Mouse (Mus musculus) liver, embryonic 11.5 days (tissue): ENCODE measurements around the gene Fam104a. TPM values are rescaled to one million over a fixed set of nuclear protein-coding genes. Genes with fewer than 3 reads are reported as not detected.

Source experiments
- ATAC-seq: fragments of 200-750 bp; cut with Nextera tagmentation; replicated peaks from 2 replicates; pipeline ENCODE4 v1.8.0; 2017; ENCODE audit warnings: moderate number of reproducible peaks, mild to moderate bottlenecking, moderate TSS enrichment, moderate library complexity; ENCODE audit not compliant: low FRiP score
- DNase-seq: peaks from one replicate; pipeline ENCODE4 v3.0.0-alpha.2; 2017; ENCODE audit warnings: low spot score
- H3K27ac ChIP-seq: fragments of 300-500 bp; sonication (generic); 2 replicates; pipeline ENCODE4 v1.5.1; 2014; ENCODE audit warnings: mild to moderate bottlenecking, low read depth, low read length, control low read depth
- H3K27me3 ChIP-seq: fragments of 300-500 bp; sonication (generic); replicated peaks from 2 replicates; pipeline ENCODE4 v1.6.1; 2014; ENCODE audit warnings: low read length, mixed read lengths; ENCODE audit not compliant: control insufficient read depth, insufficient read depth
- H3K36me3 ChIP-seq: fragments of 300-500 bp; sonication (generic); 2 replicates; pipeline ENCODE4 v1.6.1; 2014; ENCODE audit warnings: mild to moderate bottlenecking, low read length, moderate library complexity, mixed read lengths; ENCODE audit not compliant: control insufficient read depth, insufficient read depth
- H3K4me1 ChIP-seq: fragments of 300-500 bp; sonication (generic); replicated peaks from 2 replicates; pipeline ENCODE4 v1.6.1; 2014; ENCODE audit warnings: low read length, mixed read lengths; ENCODE audit not compliant: control insufficient read depth, insufficient read depth
- H3K4me2 ChIP-seq: fragments of 300-500 bp; sonication (generic); 2 replicates; pipeline ENCODE4 v1.6.1; 2014; ENCODE audit warnings: mild to moderate bottlenecking, control low read depth, moderate library complexity
- H3K4me3 ChIP-seq: fragments of 300-500 bp; sonication (generic); 2 replicates; pipeline ENCODE4 v1.5.1; 2014; ENCODE audit warnings: low read depth, low read length, control low read depth
- H3K9ac ChIP-seq: fragments of 300-500 bp; sonication (generic); 2 replicates; pipeline ENCODE4 v1.6.1; 2014; ENCODE audit warnings: low read depth, low read length, control low read depth
- H3K9me3 ChIP-seq: fragments of 300-500 bp; sonication (generic); 2 replicates; pipeline ENCODE4 v1.6.1; 2016; ENCODE audit warnings: low read length, inconsistent platforms, mixed read lengths; ENCODE audit not compliant: control insufficient read depth
- WGBS: fragments of 180-500 bp; shearing (Covaris S2); extraction: QIAGEN DNeasy Blood & Tissue Kit; methylation state at CpG from one replicate; pipeline ENCODE4 v1.1.7; 2014; 5-methylcytosine and 5-hydroxymethylcytosine counted together
- polyA plus RNA-seq: library from polyadenylated mRNA; unstranded; fragments of >200 nt; fragmentation: Nextera tagmentation; extraction: Ambion mirVana; gene quantifications from 2 replicates; pipeline ENCODE4 v1.2.1, GENCODE M21; 2014

The Fam104a gene
- polyA plus RNA-seq, 1 experiment from 2014 or later, result 62.3 TPM

GRCm38 (mm10) chr11:113627785-113628184, 56.2 kb downstream of the Fam104a start:
- Histone ChIP-seq H3K4me2 (no peak overlapping the region), H3K4me3 (no peak overlapping the region), H3K27ac (no peak overlapping the region), H3K9me3 (no peaks in the 10 kb centered on the region), H3K36me3 (no peaks in the 10 kb centered on the region), H3K9ac (no peak overlapping the region), H3K4me1 (no peaks in the 10 kb centered on the region), H3K27me3 (no peaks in the 10 kb centered on the region)
- no peak for DNase-seq
- 44% methylated on average over 4 of the region's 4 CpGs for WGBS
- ATAC-seq, result no peak

- no peak overlapping the region for H3K4me3 ChIP-seq
- no peak overlapping the region for H3K4me2 ChIP-seq
- H3K36me3 ChIP-seq, result no peaks in the 10 kb centered on the region
- H3K27ac ChIP-seq, result no peak overlapping the region
- no peaks in the 10 kb centered on the region for H3K4me1 ChIP-seq
- no peaks in the 10 kb centered on the region for H3K9me3 ChIP-seq
- no peak overlapping the region for H3K9ac ChIP-seq
- no peak for ATAC-seq
- DNase-seq, result no peak
- 92% methylated on average over 18 of the region's 18 CpGs for WGBS
- peaks cover 12% of the 10 kb centered on the region for H3K27me3 ChIP-seq
Observed at GRCm38 (mm10) chr11:113625437-113625836, 58.5 kb downstream of the Fam104a start.

GRCm38 (mm10) chr11:113622028-113622427, 61.9 kb downstream of the Fam104a start:
- DNase-seq, result no peak
- no peak for ATAC-seq
- H3K27me3 ChIP-seq, result peaks cover 39% of the 10 kb centered on the region
- H3K4me3 ChIP-seq, result no peak overlapping the region
- no peaks in the 10 kb centered on the region for H3K9me3 ChIP-seq
- H3K9ac ChIP-seq, result no peak overlapping the region
- 84% methylated on average over 4 of the region's 4 CpGs for WGBS
- H3K4me1 ChIP-seq, result peaks cover 10% of the 10 kb centered on the region; the same call in 1 of the 2 replicates
- no peak overlapping the region for H3K27ac ChIP-seq
- H3K36me3 ChIP-seq, result no peaks in the 10 kb centered on the region
- H3K4me2 ChIP-seq, result no peak overlapping the region

GRCm38 (mm10) chr11:113621001-113621400, 63.0 kb downstream of the Fam104a start:
- peaks cover 39% of the 10 kb centered on the region for H3K27me3 ChIP-seq
- H3K4me1 ChIP-seq, result peaks cover 10% of the 10 kb centered on the region; the same call in 1 of the 2 replicates
- H3K9ac ChIP-seq, result no peak overlapping the region
- no peak overlapping the region for H3K27ac ChIP-seq
- ATAC-seq (no peak), DNase-seq (no peak)
- no peak overlapping the region for H3K4me2 ChIP-seq
- no peaks in the 10 kb centered on the region for H3K36me3 ChIP-seq
- H3K9me3 ChIP-seq, result no peaks in the 10 kb centered on the region
- 36% methylated on average over 2 of the region's 2 CpGs for WGBS
- no peak overlapping the region for H3K4me3 ChIP-seq

- Histone ChIP-seq H3K27ac (no peak overlapping the region), H3K27me3 (peaks cover 39% of the 10 kb centered on the region), H3K4me2 (peak overlapping the region; percentile 66), H3K4me1 (peaks cover 10% of the 10 kb centered on the region; the same call in 1 of the 2 replicates), H3K4me3 (peak overlapping the region; percentile 38), H3K9me3 (no peaks in the 10 kb centered on the region), H3K9ac (no peak overlapping the region), H3K36me3 (no peaks in the 10 kb centered on the region)
- WGBS, result 3% methylated on average over 31 of the region's 31 CpGs
- DNase-seq (no peak), ATAC-seq (no peak)
Observed at GRCm38 (mm10) chr11:113619420-113620080, 64.4 kb downstream of the Fam104a start.

GRCm38 (mm10) chr11:113618672-113619419, 65.1 kb downstream of the Fam104a start, which contains the start of gene Sstr2:
TSS of gene Sstr2 (plus strand) at chr11:113619342.
- H3K27ac ChIP-seq, result no peak within 1 kb of the TSS
- peak within 1 kb of the TSS; percentile 66 for H3K4me2 ChIP-seq
- no peak within 1 kb of the TSS; the same call in 1 of the 2 replicates for H3K9ac ChIP-seq
- 2% methylated on average over 54 of the region's 54 CpGs for WGBS
- ATAC-seq, result peak; percentile 39
- H3K4me3 ChIP-seq, result peak within 1 kb of the TSS; percentile 38
- peaks cover 10% of the 10 kb centered on the region; the same call in 1 of the 2 replicates for H3K4me1 ChIP-seq
- peaks cover 39% of the 10 kb centered on the region for H3K27me3 ChIP-seq
- peak; percentile 66 for DNase-seq
- H3K36me3 ChIP-seq, result no peaks in the 10 kb centered on the region
- no peaks in the 10 kb centered on the region for H3K9me3 ChIP-seq

GRCm38 (mm10) chr11:113618303-113618671, 65.7 kb downstream of the Fam104a start:
- Histone ChIP-seq H3K27ac (no peak overlapping the region), H3K9ac (no peak overlapping the region; the same call in 1 of the 2 replicates)

GRCm38 (mm10) chr11:113617132-113617911, 66.6 kb downstream of the Fam104a start:
- H3K4me3 ChIP-seq, result no peak overlapping the region
- peaks cover 39% of the 10 kb centered on the region for H3K27me3 ChIP-seq
- H3K9ac ChIP-seq, result no peak overlapping the region
- peaks cover 10% of the 10 kb centered on the region for H3K4me1 ChIP-seq
- H3K36me3 ChIP-seq, result no peaks in the 10 kb centered on the region
- DNase-seq (peak; percentile 60), ATAC-seq (peak; percentile 45; the same call in 1 of the 2 replicates)
- WGBS, result 45% methylated on average over 14 of the region's 14 CpGs
- H3K27ac ChIP-seq, result no peak overlapping the region
- peak overlapping the region; percentile 15; the same call in 1 of the 2 replicates for H3K4me2 ChIP-seq
- H3K9me3 ChIP-seq, result no peaks in the 10 kb centered on the region

More at GRCm38 (mm10) chr11:113618303-113618671, 65.7 kb downstream of the Fam104a start:
- H3K4me1 ChIP-seq, result peaks cover 10% of the 10 kb centered on the region; the same call in 1 of the 2 replicates
- peak overlapping the region; percentile 38 for H3K4me3 ChIP-seq
- 32% methylated on average over 4 of the region's 4 CpGs for WGBS
- H3K4me2 ChIP-seq, result peak overlapping the region; percentile 66
- H3K36me3 ChIP-seq, result no peaks in the 10 kb centered on the region
- ATAC-seq (no peak), DNase-seq (no peak)
- peaks cover 39% of the 10 kb centered on the region for H3K27me3 ChIP-seq
- H3K9me3 ChIP-seq, result no peaks in the 10 kb centered on the region
